Mouse (Mus musculus): Measurements from ENCODE around the gene Tas2r105. TPM values are rescaled to one million over a fixed set of nuclear protein-coding genes. Genes with fewer than 3 reads are reported as not detected.

Gene Tas2r105
- polyA plus RNA-seq (2015; fragmentation: Nextera tagmentation; extraction: Ambion mirVana): not detected in 2 replicates

DNA sequence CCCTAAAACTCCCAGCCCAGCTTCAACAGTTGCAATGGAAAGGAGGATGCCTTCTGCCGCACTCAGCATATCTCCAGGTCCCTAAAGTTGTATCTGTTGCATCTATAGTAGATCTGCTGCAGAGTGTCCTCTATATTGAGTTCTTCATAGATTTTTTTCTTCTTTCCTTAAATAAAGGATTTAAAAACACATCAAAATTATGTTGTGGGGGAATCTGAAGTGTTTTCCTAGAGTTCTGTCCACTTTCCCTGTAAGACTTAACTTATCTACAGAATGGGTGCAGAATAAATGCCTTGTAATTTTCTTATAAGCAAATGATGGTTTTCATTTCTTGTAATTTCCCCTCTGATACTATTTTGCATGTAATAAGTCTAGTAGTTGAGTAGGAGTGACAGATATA lies at the start of gene Tas2r105:
TSS of gene Tas2r105 (minus strand) at position 101 of the 400 bp plus-strand sequence.
- DNase-seq (no peak), ATAC-seq (ENCODE audit: low read depth) (no peak)
- H3K4me2 ChIP-seq: no peak within 1 kb of the TSS
- H3K4me3 ChIP-seq (replicated peaks): no peak within 1 kb of the TSS
- H3K36me3 ChIP-seq: no peaks in the 10 kb centered on the region
- no peak within 1 kb of the TSS for H3K27ac ChIP-seq
- no peaks in the 10 kb centered on the region for H3K4me1 ChIP-seq (replicated peaks)
- H3K9ac ChIP-seq: no peak within 1 kb of the TSS
- H3K27me3 ChIP-seq: no peaks in the 10 kb centered on the region
- 55% methylated on average over 1 of the region's 1 CpGs for WGBS (ENCODE audit: insufficient replicate concordance)
- H3K9me3 ChIP-seq (replicated peaks): no peaks in the 10 kb centered on the region

GRCm38 (mm10) chr6:131712803-131713202 lies 25.5 kb upstream of the Tas2r105 start:
- Histone ChIP-seq H3K4me3 (replicated peaks) (no peak overlapping the region), H3K4me1 (replicated peaks) (no peaks in the 10 kb centered on the region), H3K9ac (no peak overlapping the region), H3K9me3 (replicated peaks) (no peaks in the 10 kb centered on the region), H3K27ac (no peak overlapping the region), H3K27me3 (no peaks in the 10 kb centered on the region), H3K4me2 (no peak overlapping the region), H3K36me3 (no peaks in the 10 kb centered on the region)
- WGBS (ENCODE audit: insufficient replicate concordance): 33% methylated on average over 7 of the region's 7 CpGs
- DNase-seq: no peak
- ATAC-seq (ENCODE audit: low read depth): no peak

DNA sequence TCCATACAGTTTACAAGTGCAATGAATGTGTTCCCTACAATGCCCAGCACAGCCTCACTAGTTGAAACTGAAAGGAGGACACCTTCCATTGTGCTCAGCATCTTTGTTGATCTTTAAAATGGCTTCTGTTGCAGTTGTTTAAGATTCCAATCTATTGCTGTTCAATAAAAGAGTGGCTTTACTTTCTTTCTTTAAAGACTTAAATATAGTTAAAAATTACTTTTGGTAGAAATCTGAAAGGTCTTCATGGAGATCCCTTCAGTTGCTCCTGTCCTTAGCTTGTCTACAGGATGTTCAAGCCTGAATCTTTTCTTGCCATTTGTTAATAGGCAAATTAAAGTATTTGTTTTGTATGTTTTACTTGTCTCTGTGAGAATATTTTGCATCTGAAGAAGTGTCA lies 2.7 kb upstream of the Tas2r105 start, which contains the start of gene Tas2r114:
TSS of gene Tas2r114 (minus strand) at position 101 of the 400 bp plus-strand sequence.
- H3K4me2 ChIP-seq: no peak within 1 kb of the TSS
- DNase-seq: no peak
- H3K9me3 ChIP-seq (replicated peaks): 0 out of 2 replicates have a peak, but pooled peaks cover 2% of the 10 kb centered on the region
- H3K4me3 ChIP-seq (replicated peaks): no peak within 1 kb of the TSS
- H3K27me3 ChIP-seq: no peaks in the 10 kb centered on the region
- H3K36me3 ChIP-seq: no peaks in the 10 kb centered on the region
- no peak within 1 kb of the TSS for H3K9ac ChIP-seq
- H3K27ac ChIP-seq: no peak within 1 kb of the TSS
- no peaks in the 10 kb centered on the region for H3K4me1 ChIP-seq (replicated peaks)
- ATAC-seq (ENCODE audit: low read depth): no peak

- H3K36me3 ChIP-seq: no peaks in the 10 kb centered on the region
- no peak within 1 kb of the TSS for H3K4me2 ChIP-seq
- H3K4me1 ChIP-seq (replicated peaks): no peaks in the 10 kb centered on the region
- no peak within 1 kb of the TSS for H3K27ac ChIP-seq
- DNase-seq (no peak), ATAC-seq (ENCODE audit: low read depth) (no peak)
- no peaks in the 10 kb centered on the region for H3K9me3 ChIP-seq (replicated peaks)
- no peaks in the 10 kb centered on the region for H3K27me3 ChIP-seq
- no peak within 1 kb of the TSS for H3K9ac ChIP-seq
- 46% methylated on average over 1 of the region's 1 CpGs for WGBS (ENCODE audit: insufficient replicate concordance)
- H3K4me3 ChIP-seq (replicated peaks): no peak within 1 kb of the TSS
Measured at GRCm38 (mm10) chr6:131685644-131686043, 1.7 kb downstream of the Tas2r105 start, which contains the start of gene Tas2r104. Tas2r104 (minus strand) TSS chr6:131685744.

DNA sequence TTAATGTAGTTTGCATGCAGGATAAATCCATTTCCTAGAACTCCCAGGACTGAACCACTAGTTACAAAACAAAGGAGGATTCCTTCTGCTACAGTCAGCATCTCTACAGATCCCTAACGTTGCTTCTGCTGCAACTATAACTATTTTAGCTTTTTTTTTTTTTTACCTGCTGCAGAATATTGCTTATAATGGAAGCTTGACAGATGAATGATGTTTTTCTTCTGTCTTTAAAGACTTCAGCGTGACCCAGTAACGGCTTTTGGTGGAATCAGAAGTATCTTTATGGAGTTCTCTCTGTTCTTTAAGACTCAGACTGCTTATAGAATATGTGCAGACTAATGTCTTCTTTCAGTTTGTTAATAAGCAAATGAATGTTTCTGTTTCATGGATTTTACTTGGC lies 8.5 kb downstream of the Tas2r105 start, which contains the start of gene Tas2r106:
TSS of gene Tas2r106 (minus strand) at position 101 of the 400 bp plus-strand sequence.
- ATAC-seq (ENCODE audit: low read depth): no peak

DNA sequence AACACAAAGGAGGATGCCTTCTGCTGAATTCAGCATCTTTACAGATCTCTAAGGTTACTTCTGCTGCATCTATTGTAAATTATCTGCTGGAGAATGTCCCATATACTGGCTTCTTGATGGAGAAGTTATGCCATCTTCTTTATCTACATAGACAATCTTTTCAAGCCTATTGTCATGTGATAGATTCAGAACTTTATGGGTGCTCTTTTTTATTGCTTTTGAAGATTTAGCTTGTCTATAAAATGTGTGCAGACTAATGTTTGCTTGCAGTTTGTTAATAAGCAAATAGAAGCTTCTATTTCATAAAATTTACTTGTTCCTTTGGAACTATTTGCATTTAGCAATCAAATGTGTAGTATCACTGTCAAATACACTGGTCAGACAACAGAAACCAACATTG lies 27.2 kb downstream of the Tas2r105 start, which contains the start of gene Tas2r107:
TSS of gene Tas2r107 (minus strand) at position 101 of the 400 bp plus-strand sequence.
- H3K4me3 ChIP-seq (replicated peaks): no peak within 1 kb of the TSS
- H3K27me3 ChIP-seq: no peaks in the 10 kb centered on the region
- ATAC-seq (ENCODE audit: low read depth) (no peak), DNase-seq (no peak)
- no peak within 1 kb of the TSS for H3K27ac ChIP-seq
- H3K9ac ChIP-seq: no peak within 1 kb of the TSS
- no peak within 1 kb of the TSS for H3K4me2 ChIP-seq
- 0 out of 2 replicates have a peak, but pooled peaks cover 3% of the 10 kb centered on the region for H3K9me3 ChIP-seq (replicated peaks)
- H3K36me3 ChIP-seq: no peaks in the 10 kb centered on the region
- no peaks in the 10 kb centered on the region for H3K4me1 ChIP-seq (replicated peaks)

More for the DNA sequence above, 8.5 kb downstream of the Tas2r105 start, which contains the start of gene Tas2r106:
- no peak within 1 kb of the TSS for H3K4me2 ChIP-seq
- no peak for DNase-seq
- no peaks in the 10 kb centered on the region for H3K27me3 ChIP-seq
- no peaks in the 10 kb centered on the region for H3K36me3 ChIP-seq
- WGBS (ENCODE audit: insufficient replicate concordance): 54% methylated on average over 3 of the region's 3 CpGs
- no peaks in the 10 kb centered on the region for H3K4me1 ChIP-seq (replicated peaks)
- no peak within 1 kb of the TSS for H3K4me3 ChIP-seq (replicated peaks)
- H3K27ac ChIP-seq: no peak within 1 kb of the TSS
- 0 out of 2 replicates have a peak, but pooled peaks cover 4% of the 10 kb centered on the region for H3K9me3 ChIP-seq (replicated peaks)
- no peak within 1 kb of the TSS for H3K9ac ChIP-seq

Other genes with a start within 250 kb of the Tas2r105 start
- gene 5430401F13Rik, start 201.1 kb downstream of the Tas2r105 start, polyA plus RNA-seq (2015; fragmentation: Nextera tagmentation; extraction: Ambion mirVana): not detected in 2 replicates
- not detected in 2 replicates for gene Gm6619, start 201.1 kb downstream of the Tas2r105 start, polyA plus RNA-seq (2015; fragmentation: Nextera tagmentation; extraction: Ambion mirVana)
- gene Tas2r130, start 56.6 kb downstream of the Tas2r105 start, polyA plus RNA-seq (2015; fragmentation: Nextera tagmentation; extraction: Ambion mirVana): not detected in 2 replicates
- gene Tas2r107, start 27.3 kb downstream of the Tas2r105 start, polyA plus RNA-seq (2015; fragmentation: Nextera tagmentation; extraction: Ambion mirVana): not detected in 2 replicates
- gene Tas2r106, start 8.6 kb downstream of the Tas2r105 start, polyA plus RNA-seq (2015; fragmentation: Nextera tagmentation; extraction: Ambion mirVana): not detected in 2 replicates
- gene Tas2r104, start 1.8 kb downstream of the Tas2r105 start, polyA plus RNA-seq (2015; fragmentation: Nextera tagmentation; extraction: Ambion mirVana): not detected in 2 replicates
- gene Tas2r114, start 2.6 kb upstream of the Tas2r105 start, polyA plus RNA-seq (2015; fragmentation: Nextera tagmentation; extraction: Ambion mirVana): not detected in 2 replicates